Mouse (Mus musculus) liver, postnatal 0 days (tissue): Measurements from ENCODE around the gene Ankrd26.
"Not testable (repeated sequence)": the region's sequence is repeated elsewhere in the genome, so short reads cannot be mapped to it uniquely, and the experiment has no call there.

Experiments used
- CTCF ChIP-seq: sonication (generic); IDR thresholded peaks from 2 replicates; pipeline ENCODE4 v1.5.1; 2016; ENCODE audit warnings: antibody characterized with exemption, low read depth
- EP300 ChIP-seq: IDR thresholded peaks from 2 replicates; pipeline ENCODE4 v1.6.1; 2016; ENCODE audit warnings: antibody characterized with exemption, low read depth, mild to moderate bottlenecking

GRCm38 (mm10) chr6:118578741-118579140 lies 16.7 kb upstream of the Ankrd26 start:
- not testable (repeated sequence) for TF ChIP-seq CTCF, EP300
